ENCODE assay signal across 10 mouse cellular contexts in the genomic region with DNA sequence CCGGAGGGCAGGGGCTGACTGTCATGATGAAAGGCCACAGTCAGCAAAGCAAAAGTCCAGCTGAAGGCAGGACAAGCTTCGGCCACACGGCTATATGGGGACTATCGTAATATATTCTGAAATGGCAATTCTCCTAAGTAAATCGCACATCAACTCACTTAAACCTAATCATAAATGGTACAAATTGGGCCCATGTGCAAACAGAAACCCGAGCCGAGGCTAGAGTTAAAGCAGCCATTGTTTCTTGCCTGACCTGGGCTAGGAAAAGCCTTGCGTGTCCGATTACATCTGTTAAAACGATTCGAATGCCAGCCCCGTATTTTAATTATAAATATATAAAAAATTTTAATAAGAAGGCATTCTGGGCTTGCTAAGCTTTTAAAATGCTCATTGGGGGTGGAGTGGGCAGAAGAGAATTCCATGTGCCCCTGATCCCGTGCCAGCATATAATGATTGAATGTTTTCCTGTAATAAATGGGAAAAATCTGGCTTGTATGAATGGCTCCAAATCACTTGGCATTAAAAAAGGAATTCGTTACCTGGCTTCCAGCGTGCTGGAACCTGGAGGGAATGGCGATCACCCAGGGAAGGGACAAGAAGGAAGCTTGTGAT.
DNase-seq lines count a peak whose midpoint lies in the region; ATAC-seq lines count a peak whose summit lies in the region.
"Had no signal": no experiment of that assay in that cellular context is flagged by ENCODE, and none has a peak within 500 bp of the region (broad histone marks: within the 10 kb centered on the region; RNA-seq: fewer than 3 reads in every experiment).

No protein-coding gene starts in this region.

- no peak overlapping the region for H3K9ac ChIP-seq in hindbrain, embryonic 14.5 days
- H3K9ac ChIP-seq in limb, embryonic 15.5 days, result no peak overlapping the region

- 39% methylated on average over 16 of the region's 16 CpGs for WGBS in embryonic facial prominence, embryonic 10.5 days
- WGBS in hindbrain, embryonic 14.5 days, result 57% methylated on average over 16 of the region's 16 CpGs
- 16% methylated on average over 16 of the region's 16 CpGs for WGBS in limb, embryonic 15.5 days

- H3K9me3 ChIP-seq in embryonic facial prominence, embryonic 10.5 days, result no peaks in the 10 kb centered on the region
- H3K9me3 ChIP-seq in hindbrain, embryonic 14.5 days (ENCODE audit: control insufficient read depth, low read length), result no peaks in the 10 kb centered on the region
- no peaks in the 10 kb centered on the region for H3K9me3 ChIP-seq in limb, embryonic 15.5 days

- ATAC-seq in hindbrain, embryonic 14.5 days (ENCODE audit: low FRiP score), result no peak
- ATAC-seq in limb, embryonic 15.5 days (ENCODE audit: insufficient number of reproducible peaks, low FRiP score, low TSS enrichment, low read depth), result 0 out of 2 replicates have a peak, but pooled peaks have one; percentile 40
- ATAC-seq: lung, postnatal 0 days had no signal

- peaks cover 37% of the 10 kb centered on the region for H3K4me1 ChIP-seq in embryonic facial prominence, embryonic 10.5 days
- peaks cover 18% of the 10 kb centered on the region for H3K4me1 ChIP-seq in hindbrain, embryonic 14.5 days (replicated peaks; ENCODE audit: control insufficient read depth, insufficient read depth, low read length)
- H3K4me1 ChIP-seq in limb, embryonic 15.5 days, result peaks cover 35% of the 10 kb centered on the region

- H3K36me3 ChIP-seq in embryonic facial prominence, embryonic 10.5 days (replicated peaks), result no peaks in the 10 kb centered on the region
- H3K36me3 ChIP-seq in hindbrain, embryonic 14.5 days (replicated peaks; ENCODE audit: control insufficient read depth, insufficient read depth), result no peaks in the 10 kb centered on the region
- no peaks in the 10 kb centered on the region for H3K36me3 ChIP-seq in limb, embryonic 15.5 days

- H3K4me3 ChIP-seq in embryonic facial prominence, embryonic 10.5 days, result peak overlapping the region; percentile 11; the same call in 1 of the 2 replicates
- no peak overlapping the region for H3K4me3 ChIP-seq in hindbrain, embryonic 14.5 days (replicated peaks; ENCODE audit: low read length)
- H3K4me3 ChIP-seq in limb, embryonic 15.5 days, result no peak overlapping the region
- H3K4me3 ChIP-seq: myocyte had no signal

- no peak overlapping the region for H3K4me2 ChIP-seq in hindbrain, embryonic 14.5 days (replicated peaks)
- H3K4me2 ChIP-seq in limb, embryonic 15.5 days, result peak overlapping the region; percentile 21

- peak; percentile 36 for DNase-seq in heart, adult 11 months
- DNase-seq in heart, adult 9 months (ENCODE audit: low spot score in 2 of 2), result no peak
- peak; percentile 61 for DNase-seq in embryonic facial prominence, embryonic 10.5 days (ENCODE audit: low spot score)
- peak; percentile 45 for DNase-seq in hindbrain, embryonic 14.5 days (ENCODE audit: low spot score)
- no peak for DNase-seq in ovary, postnatal 10 days (ENCODE audit: low spot score)
- DNase-seq in testis, postnatal 10 days (ENCODE audit: low spot score), result no peak
- no peak for DNase-seq in spleen, adult 12 weeks (ENCODE audit: low spot score)

- H3K27ac ChIP-seq in embryonic facial prominence, embryonic 10.5 days (replicated peaks), result peak overlapping the region; percentile 82
- H3K27ac ChIP-seq in hindbrain, embryonic 14.5 days, result peak overlapping the region; percentile 73
- H3K27ac ChIP-seq in limb, embryonic 15.5 days, result peak overlapping the region; percentile 83

- H3K27me3 ChIP-seq in embryonic facial prominence, embryonic 10.5 days (replicated peaks; ENCODE audit: low read depth, poor library complexity, severe bottlenecking), result peaks cover 16% of the 10 kb centered on the region; the same call in 1 of the 2 replicates
- no peaks in the 10 kb centered on the region for H3K27me3 ChIP-seq in hindbrain, embryonic 14.5 days (ENCODE audit: control insufficient read depth, insufficient read depth, low read length)
- no peaks in the 10 kb centered on the region for H3K27me3 ChIP-seq in limb, embryonic 15.5 days

Comparison
In these comparisons a context has a peak if more than half of its experiments do, and no peak if none do; other contexts are left out.
1. DNase-seq: peak in heart, adult 11 months (single experiment), embryonic facial prominence, embryonic 10.5 days (single experiment) and hindbrain, embryonic 14.5 days (single experiment); none in heart, adult 9 months (0 of 2), ovary, postnatal 10 days (single experiment), testis, postnatal 10 days (single experiment) and spleen, adult 12 weeks (single experiment).
2. Peak in every context shown above with its lines, with median percentiles within 50 percentile points of each other: H3K27ac ChIP-seq.